Mouse (Mus musculus): ENCODE results near the gene Arl14ep. TPM values are rescaled to one million over a fixed set of nuclear protein-coding genes. Genes with fewer than 3 reads are reported as not detected.

Gene Arl14ep
- total RNA-seq, 2 experiments from 2014 or later = 26.8 to 32.7 TPM

GRCm38 (mm10) chr2:106954975-106955374, 19.2 kb downstream of the Arl14ep start:
- DNase-seq = no peak

- DNase-seq = peak; percentile 74
Observed at GRCm38 (mm10) chr2:106942451-106942850, 31.8 kb downstream of the Arl14ep start.

GRCm38 (mm10) chr2:106935681-106936080, 38.5 kb downstream of the Arl14ep start:
- DNase-seq = no peak

DNA sequence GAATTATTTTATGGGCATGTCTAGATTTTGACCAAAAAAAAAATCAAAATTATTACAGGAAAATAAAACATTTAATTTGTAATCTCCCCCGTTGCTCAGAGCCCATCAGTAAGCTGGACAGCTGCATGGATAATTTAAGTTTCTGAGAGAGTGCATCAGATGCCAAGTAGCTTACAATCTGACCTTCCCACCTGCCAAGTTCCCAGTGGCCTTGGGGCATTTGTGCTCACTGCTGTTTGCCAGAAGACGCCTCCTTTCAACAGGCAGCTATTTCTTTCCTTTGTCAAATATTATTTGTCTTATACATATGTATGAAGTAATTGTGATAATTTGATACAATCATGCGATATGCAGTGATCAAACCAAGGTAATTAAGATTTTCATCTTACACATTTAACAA, 44.3 kb downstream of the Arl14ep start:
- DNase-seq = peak; percentile 59

Other genes with a start within 250 kb of the Arl14ep start
- not detected for gene Fshb, start 85.2 kb upstream of the Arl14ep start, total RNA-seq (2021)

Data from adrenal gland, postnatal 10 days (tissue).